Mouse (Mus musculus) heart, postnatal 36 days (tissue): ENCODE results near the gene Egfl7. TPM values are rescaled to one million over a fixed set of nuclear protein-coding genes. Genes with fewer than 3 reads are reported as not detected.

Experiments used
- DNase-seq, 2 experiments: peaks; one replicate each; pipeline ENCODE4 v3.0.0; 2021 to 2022
- intact Hi-C: fragments of 180-260 bp; cut with DNase I; formaldehyde crosslinking; loops from one replicate; pipeline ENCODE4 v1.15.1; 2025
- total RNA-seq, 2 experiments: library from RNA; stranded (reverse); gene quantifications; 2 replicates each; pipeline ENCODE4 v1.2.3; 2021

Gene Egfl7
- total RNA-seq, 2 experiments from 2014 or later, result 146 to 183 TPM

DNA sequence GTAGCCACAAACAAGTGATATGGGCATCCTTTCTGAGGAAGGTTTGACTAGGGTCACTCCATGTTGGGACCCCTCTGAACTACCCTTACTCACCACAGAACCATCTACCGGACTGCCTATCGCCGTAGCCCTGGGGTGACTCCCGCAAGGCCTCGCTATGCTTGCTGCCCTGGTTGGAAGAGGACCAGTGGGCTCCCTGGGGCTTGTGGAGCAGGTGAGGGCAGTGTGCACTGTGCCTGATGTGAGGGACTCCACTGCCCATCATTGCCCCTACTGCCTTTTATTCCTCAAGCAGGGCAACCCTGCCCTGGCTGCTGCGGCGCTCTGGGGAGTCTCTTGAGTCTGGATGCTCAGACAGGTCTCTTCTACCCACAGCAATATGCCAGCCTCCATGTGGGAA, 10.5 kb downstream of the Egfl7 start:
- DNase-seq, result no peak
- intact Hi-C loops, result no loop called here

DNA sequence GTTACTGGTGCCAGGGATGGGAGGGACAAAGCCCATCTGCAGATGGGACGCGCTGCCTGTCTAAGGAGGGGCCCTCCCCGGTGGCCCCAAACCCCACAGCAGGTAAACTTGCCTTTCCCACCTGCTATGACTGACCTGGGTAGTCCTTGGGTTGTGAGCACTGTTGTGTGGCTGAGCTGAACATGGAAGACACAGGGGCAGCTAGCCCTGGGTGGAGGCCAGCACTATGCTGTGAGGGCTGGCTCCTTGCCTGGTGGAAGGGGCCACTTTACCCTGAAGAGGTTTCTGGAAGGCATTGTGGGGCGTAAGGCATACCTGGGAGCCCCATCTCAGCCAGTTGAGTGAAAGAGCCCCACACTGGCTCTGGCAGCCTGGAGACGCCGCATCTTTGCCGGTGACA, 11.1 kb downstream of the Egfl7 start:
- intact Hi-C loops, result no loop called here
- peak in 1 of 2 experiments; percentile 26 for DNase-seq

DNA sequence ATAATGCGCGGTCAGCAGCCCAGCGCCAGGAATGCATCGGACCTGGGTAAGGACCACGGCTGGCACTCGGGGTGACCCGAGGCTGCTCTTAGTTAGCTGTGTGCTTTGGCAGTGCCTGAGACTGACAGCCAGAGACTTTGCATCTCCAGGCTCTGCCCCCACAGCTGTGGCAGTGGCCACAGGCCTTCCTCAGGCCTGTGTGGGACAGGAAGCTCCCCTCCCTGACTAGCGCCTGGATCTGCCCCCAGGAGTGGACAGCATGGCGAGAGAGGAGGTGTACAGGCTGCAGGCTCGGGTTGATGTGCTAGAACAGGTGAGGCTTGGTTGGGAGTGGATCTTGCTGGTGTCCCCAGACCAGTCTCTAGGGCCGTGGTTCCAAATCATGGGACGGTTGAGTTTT, 11.6 kb downstream of the Egfl7 start:
- intact Hi-C loops, result no loop called here
- no peak for DNase-seq

DNA sequence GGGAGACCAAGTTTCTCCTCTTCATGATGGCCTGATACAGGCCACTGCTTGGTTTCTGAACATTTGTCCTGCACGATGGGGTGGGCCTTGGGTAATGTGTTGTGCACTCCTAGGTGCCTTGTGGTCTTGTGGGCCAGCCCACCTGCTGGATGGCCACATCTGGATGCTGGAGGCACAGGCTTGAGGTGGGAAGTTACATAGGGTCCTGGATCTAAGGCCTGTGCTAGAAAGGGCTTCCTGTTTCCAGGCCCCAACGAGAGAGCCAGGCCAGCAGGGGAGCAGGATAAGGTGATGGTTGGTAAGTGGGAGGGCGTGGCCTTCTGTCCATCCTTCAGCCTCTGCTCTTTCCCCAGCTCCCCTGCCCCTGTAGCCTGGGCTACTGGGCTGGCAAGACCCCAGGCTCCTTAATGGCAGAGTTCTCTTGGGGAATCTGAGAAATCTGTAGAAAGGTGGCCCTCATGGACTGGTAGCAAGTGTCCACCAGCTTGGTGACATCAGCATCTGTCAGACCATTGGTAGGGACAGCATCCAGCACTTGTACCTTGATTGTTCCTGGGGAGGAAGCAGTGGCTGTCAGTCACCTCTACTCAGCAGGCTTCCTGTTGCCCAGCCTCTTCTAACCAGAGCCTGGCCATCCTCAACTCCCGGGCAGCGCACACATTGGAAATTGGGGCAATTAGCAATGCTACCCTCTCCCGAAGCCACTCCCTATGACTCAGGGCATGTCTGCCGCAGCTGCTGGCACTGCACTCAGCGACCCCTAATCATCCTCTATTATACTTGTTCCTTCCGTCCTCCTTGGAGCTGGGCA, 13.6 kb downstream of the Egfl7 start:
- no peak for DNase-seq

DNA sequence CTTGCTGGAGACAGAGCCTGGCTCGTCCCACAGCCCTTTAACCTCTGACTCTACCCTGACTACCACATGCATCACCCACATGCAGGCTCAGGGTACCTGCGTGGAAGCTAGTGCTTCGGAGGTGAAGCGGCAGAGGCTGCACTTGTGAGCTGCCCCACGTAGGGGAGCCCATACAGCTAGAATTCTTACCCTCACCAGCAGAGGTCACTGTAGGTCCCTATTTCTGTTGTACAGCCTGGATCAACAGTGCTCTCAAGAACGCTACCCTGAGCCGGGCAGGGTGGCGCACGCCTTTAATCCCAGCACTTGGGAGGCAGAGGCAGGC, 14.2 kb downstream of the Egfl7 start:
- intact Hi-C loops, result no loop called here
- DNase-seq, result peak in 1 of 2 experiments; percentile 68

More for the DNA sequence above, 13.6 kb downstream of the Egfl7 start:
- intact Hi-C loops, result no loop called here

DNA sequence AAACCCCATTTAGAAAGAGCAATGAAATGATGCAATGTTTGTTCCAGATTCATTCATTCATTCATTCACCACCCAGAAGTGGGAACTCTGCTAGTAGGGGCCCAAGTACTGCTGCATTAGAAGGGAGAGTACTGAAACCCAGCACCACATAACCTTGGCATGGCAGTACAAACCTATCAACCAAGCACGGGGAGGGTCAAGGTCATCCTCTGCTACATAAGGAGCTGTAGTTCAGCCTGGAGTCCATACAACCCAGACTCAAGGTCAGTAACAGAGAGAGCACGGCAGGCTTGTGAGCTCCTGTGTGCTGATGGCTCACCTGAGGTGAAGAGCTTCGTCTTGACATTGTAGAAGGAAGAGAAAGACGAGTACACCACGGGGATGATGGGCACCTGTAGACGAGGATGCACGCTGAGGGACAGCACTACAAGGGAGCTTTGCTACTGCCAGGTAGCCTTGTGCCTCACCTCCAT, 14.7 kb downstream of the Egfl7 start:
- no peak for DNase-seq
- intact Hi-C loops, result no loop called here

DNA sequence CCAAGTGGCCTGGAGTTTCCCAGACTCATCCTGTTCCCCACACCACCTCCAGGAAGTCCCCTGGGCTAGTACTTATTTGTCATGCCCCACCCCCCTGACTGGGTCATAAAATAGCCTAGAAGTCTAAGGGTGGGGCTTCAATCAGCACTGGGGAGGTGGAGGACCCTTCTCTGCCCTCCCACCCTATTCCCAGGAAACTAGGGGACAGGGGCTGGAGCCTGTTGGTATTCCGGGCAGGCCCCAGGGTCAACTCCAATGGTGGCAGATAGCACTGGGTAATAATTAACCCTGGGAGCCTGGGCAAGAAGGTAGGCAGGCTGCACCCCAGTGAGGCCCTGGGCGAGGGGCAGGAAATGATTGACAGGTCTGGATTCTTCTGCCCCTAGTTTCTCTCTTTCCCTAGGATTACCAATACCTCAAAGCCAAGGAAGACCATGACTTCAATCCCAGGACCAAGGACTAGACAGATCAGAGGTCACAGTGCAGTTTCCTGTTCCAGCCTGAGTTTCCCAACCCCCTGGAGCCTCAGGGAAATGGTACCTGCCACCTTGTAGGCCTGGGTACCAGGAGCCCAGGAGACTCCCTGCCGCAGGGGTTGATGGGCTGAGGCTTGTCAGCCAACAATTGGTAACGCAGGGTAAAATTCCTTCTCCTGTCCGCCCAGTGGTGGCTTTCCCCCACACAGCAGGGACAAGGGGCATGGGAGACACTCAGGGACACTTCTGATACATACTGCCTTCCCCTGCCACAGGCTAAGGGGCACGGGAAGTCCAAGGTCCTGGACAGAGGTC, 15.3 kb downstream of the Egfl7 start:
- intact Hi-C loops, result no loop called here
- no peak for DNase-seq

DNA sequence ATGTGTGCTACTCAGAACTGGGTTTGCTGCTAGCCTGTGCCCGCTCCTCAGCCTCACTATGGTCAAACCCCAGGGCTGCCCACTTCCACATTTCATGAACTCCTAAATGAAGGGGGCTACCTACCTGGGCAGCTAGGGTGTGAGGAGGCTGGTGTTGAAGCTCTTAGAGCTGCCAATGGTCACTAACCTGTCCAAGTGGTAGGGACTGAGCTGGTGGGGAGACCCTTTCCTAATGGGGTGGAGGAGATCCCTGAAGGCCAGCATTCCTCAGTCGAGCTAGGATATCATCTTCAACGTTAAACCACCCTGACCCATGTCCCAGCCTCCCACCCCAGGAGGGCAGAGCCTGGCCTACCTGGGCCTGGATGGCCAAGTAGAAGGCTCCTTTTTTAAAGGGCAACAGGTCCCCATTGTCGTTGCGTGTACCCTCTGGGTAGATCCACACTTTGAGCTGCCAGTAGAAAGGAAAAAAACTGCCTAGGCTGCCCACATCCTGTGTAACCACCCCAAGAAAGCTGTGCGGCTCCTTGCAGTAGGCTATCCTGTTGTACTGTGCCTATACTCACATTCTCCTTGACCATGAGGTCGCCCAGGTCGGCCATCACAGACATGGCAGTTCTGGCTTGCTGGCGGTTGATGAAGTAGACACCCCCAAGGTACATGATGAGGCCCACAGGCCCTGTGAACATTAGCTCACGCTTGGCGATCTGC, 16.1 kb downstream of the Egfl7 start:
- no peak for DNase-seq
- intact Hi-C loops, result no loop called here

DNA sequence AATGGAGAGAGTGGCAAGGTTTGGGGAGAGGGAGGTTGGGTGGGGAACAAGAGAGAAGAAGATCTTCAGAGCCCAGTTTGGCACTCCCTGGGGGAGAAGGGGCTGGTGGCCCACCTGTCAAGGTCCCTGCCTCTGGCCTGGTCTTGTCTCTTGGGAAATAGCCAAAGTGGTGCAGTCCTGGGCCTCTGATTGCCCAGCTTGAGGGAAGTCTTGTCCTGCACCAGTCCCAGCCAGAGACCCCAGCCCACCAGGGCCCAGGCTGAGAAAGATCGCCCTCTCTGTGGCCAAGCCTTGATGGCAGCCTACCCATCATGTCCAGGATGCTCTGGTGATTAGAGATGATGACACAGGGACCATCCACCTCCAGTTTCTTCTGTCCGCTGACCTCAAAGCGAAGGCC, 17.1 kb downstream of the Egfl7 start:
- DNase-seq, result no peak
- intact Hi-C loops, result no loop called here

DNA sequence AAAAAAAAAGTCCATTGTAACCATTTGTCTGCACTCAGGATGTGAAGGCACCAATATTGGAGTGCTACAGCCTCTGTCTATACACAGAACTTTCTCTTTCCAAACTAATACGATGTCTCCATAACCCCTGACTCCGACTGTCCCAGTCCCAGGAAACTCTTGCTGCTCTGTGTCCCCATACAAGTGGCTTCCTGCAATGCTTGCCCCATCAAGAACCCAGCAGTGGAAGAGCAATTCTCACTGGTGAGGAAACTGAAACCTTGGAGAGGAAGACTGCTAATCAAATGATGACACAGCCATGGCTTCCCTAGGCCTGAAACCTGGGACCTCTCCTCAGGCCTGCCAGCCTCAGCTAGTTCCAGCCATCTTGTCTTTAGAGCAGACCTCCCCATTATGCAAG, 18.0 kb downstream of the Egfl7 start:
- intact Hi-C loops, result no loop called here

DNA sequence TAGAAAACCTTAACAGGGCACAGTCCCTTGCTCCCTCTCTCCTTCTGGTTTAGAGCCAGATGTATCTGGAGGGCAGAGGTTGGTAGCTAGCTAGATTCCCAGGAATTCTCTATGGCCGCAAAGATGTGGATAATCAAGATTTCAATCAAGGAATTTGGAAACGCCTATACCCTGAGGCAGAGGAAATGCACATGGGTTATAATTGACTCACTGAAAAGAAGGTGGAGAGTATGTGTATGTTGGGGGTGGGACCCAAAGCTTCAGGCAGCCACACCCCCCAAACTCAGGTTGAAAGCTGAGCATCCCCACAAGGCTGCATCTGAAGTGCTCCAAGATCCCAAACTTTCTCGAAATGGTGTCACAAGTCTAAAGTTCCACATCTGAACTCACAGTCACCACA, 18.6 kb downstream of the Egfl7 start:
- DNase-seq, result no peak
- intact Hi-C loops, result no loop called here

More for the DNA sequence above, 18.0 kb downstream of the Egfl7 start:
- DNase-seq, result no peak

DNA sequence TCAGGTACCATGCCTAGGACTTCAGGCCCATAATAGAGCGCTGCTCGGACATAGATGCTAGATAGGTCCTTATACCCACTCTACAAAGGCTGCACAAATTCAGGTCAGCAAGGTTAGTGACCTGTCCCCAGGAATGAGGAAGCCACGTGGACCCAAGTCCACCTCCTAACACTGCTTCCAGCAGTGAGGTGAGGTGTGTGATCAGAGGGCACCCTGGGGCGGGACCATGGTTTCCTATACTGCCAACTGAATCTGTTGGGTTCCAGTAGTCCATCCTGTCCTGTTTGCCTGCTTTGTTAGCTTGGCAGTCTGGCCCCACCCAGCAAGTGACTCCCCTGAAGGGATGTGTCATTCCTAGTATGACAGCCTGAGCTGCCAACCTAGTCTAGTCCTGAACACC, 20.2 kb downstream of the Egfl7 start:
- DNase-seq, result no peak
- intact Hi-C loops, result no loop called here

DNA sequence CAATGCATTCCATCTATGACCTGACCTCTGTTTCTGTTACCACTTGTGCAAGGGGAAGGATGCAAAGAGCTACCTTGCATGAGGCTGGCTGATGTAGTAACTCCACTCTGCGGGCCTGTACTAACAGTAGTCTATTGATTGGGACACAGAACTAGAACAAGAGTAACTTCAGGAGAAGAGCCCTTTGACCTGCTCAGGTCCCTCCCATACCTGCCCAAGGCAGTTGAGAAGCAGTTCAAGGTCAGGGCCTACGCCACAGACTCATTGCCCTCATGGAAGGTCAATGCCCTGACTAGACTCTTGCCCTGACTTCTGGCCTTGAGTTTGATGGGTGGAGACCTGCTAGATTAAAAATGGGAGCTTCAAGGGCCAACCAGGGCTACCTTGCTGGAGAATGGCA, 20.9 kb downstream of the Egfl7 start:
- intact Hi-C loops, result no loop called here
- no peak for DNase-seq

DNA sequence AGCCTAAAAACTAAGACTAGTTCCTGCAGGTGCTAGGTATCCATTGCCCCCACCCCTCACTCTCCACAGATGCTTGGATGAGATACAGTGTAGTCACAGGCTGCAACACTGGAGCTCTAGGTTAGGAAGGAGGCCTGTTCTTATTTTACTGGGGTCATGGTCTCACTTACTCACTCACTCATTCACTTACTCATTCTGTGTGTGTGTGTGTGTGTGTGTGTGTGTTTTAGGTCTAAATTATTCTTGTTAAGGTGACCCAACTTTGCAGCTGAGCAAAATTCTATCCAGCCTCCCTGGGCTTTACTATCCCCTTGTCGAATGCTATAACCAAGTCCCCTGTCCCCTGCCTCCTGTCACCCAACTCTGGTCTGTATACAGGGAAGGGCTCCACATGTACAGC, 21.8 kb downstream of the Egfl7 start:
- DNase-seq, result no peak

DNA sequence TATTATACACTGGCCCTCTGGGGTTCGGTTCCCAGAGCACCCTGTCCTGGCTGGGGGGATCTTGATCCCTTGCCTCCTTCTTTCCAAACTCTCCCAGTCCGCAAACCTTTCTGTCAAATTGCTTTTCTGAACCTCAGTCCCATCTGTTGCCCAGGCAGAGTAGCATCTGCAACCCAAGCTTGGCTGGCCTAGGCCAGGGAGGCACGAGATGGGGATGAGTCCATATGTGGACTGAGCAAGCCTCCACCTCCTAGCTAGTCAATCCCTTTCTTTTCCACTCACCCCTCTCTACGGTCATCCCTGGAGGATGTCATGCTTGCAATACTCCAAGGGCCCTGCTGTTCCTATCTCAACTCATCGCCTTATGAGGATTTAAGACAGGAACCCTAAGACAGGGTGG, 22.8 kb downstream of the Egfl7 start:
- DNase-seq, result peak in 1 of 2 experiments; percentile 2

More for the DNA sequence above, 21.8 kb downstream of the Egfl7 start:
- intact Hi-C loops, result no loop called here

DNA sequence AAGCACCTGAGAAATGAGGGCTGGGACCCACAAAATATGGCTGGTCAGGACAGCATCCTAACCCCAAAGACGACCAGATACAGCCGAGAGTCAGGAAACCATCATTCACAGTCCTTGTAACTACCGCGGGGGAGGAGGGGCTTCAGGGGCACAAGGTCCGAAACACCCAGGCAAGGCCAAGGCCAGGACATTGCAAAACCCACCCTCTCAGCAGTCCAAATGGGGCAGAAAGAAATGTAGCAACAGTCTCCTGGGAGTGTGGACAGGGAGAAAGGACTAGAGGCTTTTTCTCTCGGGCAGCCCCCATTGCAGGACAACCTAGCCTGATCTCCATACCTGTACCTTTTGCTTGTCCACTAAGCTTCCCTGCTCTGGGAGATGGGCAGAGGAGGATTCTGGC, 23.3 kb downstream of the Egfl7 start:
- intact Hi-C loops, result no loop called here
- DNase-seq, result peak in 1 of 2 experiments; percentile 30

More for the DNA sequence above, 22.8 kb downstream of the Egfl7 start:
- intact Hi-C loops, result no loop called here

DNA sequence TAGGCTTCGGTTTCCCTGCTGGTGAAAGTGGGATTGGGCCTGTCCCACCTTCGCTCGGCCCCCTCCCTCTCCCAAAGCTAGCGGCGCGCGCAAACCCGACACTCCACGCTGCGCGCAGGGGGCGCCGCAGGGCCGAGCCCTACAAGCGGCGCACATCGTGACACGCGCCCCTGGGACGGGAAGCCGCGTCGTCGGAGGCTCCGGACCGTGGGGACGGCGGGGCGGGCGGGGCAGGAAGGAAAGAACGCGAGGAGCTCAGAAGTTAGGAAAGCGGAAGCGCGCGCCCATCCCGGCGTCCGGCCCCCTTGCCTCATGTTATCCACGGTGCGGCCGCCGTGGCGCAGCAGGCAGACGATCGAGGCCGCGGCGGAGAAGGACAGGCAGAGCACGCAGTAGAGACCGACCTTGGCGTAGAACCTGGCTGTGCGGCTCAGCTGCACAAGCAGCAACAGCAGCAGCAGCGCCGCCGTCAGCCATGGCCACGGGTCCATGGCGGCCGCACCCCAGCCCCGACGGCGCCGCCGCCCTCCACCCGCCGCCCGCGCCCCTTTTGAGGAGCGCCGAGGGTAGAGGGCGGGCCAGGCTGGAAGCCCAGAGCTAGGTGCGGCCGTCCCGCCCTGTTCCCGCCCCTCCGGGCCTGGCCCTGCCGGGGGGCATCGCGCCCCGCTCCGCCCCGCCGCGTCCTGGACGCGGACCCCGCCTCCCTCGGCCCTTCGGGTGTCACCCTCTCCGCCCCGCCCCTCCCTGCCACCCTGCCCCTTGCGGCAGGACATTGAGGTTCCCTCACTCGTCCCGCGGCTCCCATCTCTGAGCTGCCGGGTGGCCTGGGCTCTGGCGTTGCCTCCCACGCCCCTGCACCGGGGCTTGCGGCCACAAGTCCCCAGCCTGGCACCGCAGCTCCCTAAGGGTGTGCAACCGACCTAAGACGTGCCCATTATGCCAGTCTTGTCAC, 24.2 kb downstream of the Egfl7 start, which contains the start of gene Agpat2:
Gene Agpat2, minus strand, starts transcription at position 698 of the 952 bp plus-strand sequence.
- intact Hi-C loops, result loop anchor here (1.0 kb wide), 1 partner anchor 36 kb away; no protein-coding TSS in a partner anchor
- peak; percentile 75 to 82 for DNase-seq

DNA sequence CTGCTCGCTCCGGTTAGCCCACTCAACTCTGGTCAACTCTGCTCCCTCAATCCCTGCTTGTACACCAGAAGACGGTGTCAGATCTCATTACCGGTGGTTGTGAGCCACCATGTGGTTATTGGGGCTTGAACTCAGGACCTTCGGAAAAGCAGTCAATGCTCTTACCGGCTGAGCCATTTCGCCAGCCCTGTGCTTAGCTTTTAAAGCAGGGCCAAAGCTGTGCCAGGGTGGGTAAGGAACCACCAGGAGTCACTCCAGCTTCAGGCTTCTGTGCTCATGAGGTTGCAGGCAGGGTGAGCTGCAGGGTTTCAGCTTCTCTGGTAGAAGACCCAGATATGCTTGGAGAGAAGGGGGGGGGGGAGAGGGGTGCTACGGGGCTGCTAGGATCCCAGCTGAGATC, 25.5 kb downstream of the Egfl7 start:
- intact Hi-C loops, result no loop called here

DNA sequence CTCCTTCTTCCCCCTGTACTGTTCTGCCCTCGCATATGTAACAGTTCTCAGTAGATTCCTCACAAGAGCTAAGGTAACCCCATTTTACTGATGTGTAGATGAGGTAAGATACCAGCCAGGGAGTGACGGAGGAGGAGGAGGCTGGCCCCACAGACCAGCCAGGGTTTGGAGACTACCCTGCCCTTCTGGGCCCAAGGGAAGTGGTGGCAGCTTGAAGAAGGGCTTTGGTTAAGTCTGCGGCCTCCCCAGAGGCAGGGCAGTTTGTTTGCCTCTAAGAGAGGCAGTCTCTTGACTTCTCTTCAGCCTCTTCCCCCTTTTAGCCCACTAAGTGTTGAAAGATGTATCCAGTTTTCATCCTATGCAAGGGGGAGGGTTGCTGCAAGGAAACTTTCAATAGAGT, 26.8 kb downstream of the Egfl7 start:
- intact Hi-C loops, result no loop called here

More for the DNA sequence above, 25.5 kb downstream of the Egfl7 start:
- peak in 1 of 2 experiments; percentile 5 for DNase-seq

More for the DNA sequence above, 26.8 kb downstream of the Egfl7 start:
- no peak for DNase-seq
